Mouse (Mus musculus): ENCODE measurements around the gene Vmn1r7. TPM values are rescaled to one million over a fixed set of nuclear protein-coding genes. Genes with fewer than 3 reads are reported as not detected.
"Not testable (repeated sequence)": the region's sequence is repeated elsewhere in the genome, so short reads cannot be mapped to it uniquely, and the experiment has no call there.

The Vmn1r7 gene
- total RNA-seq (2017): not detected in 2 replicates

- not testable (repeated sequence) for ATAC-seq (ENCODE audit: extremely low read depth, insufficient number of reproducible peaks, low FRiP score, poor library complexity, severe bottlenecking)
These were observed at the start of gene Vmn1r7 for GRCm38 (mm10) chr6:57025224-57025623. Vmn1r7 (minus strand) TSS chr6:57025324.

- no peak for ATAC-seq (ENCODE audit: extremely low read depth, insufficient number of reproducible peaks, low FRiP score, poor library complexity, severe bottlenecking)
These were observed 41.4 kb upstream of the Vmn1r7 start, which contains the start of gene Vmn1r9 for GRCm38 (mm10) chr6:57066487-57066886. Vmn1r9 (plus strand) TSS chr6:57066787.

GRCm38 (mm10) chr6:57063730-57064129 lies 38.6 kb upstream of the Vmn1r7 start:
- no peak for ATAC-seq (ENCODE audit: extremely low read depth, insufficient number of reproducible peaks, low FRiP score, poor library complexity, severe bottlenecking)

GRCm38 (mm10) chr6:57034674-57035073 lies 9.6 kb upstream of the Vmn1r7 start:
- no peak for ATAC-seq (ENCODE audit: extremely low read depth, insufficient number of reproducible peaks, low FRiP score, poor library complexity, severe bottlenecking)

GRCm38 (mm10) chr6:57031984-57032383 lies 6.9 kb upstream of the Vmn1r7 start, which contains the start of gene Vmn1r8:
Vmn1r8 (plus strand) TSS chr6:57032284.
- no peak for ATAC-seq (ENCODE audit: extremely low read depth, insufficient number of reproducible peaks, low FRiP score, poor library complexity, severe bottlenecking)

GRCm38 (mm10) chr6:56996943-56997342 lies 28.2 kb downstream of the Vmn1r7 start, which contains the start of gene Vmn1r6:
Vmn1r6 (plus strand) TSS chr6:56997243.
- ATAC-seq (ENCODE audit: extremely low read depth, insufficient number of reproducible peaks, low FRiP score, poor library complexity, severe bottlenecking): no peak

Other genes with a start within 250 kb of the Vmn1r7 start
- gene Kbtbd2, start 227.5 kb downstream of the Vmn1r7 start, total RNA-seq (2017): 50.0 and 60.5 TPM in 2 replicates
- gene Fkbp9, start 193.3 kb downstream of the Vmn1r7 start, total RNA-seq (2017): 0.47 TPM in 1 of 2 replicates, not detected in the other
- gene Nt5c3, start 101.4 kb downstream of the Vmn1r7 start, total RNA-seq (2017): 42.7 and 45.7 TPM in 2 replicates
- 2.9 and 3.6 TPM in 2 replicates for gene Vmn1r4, start 101.3 kb downstream of the Vmn1r7 start, total RNA-seq (2017)
- gene Vmn1r5, start 55.1 kb downstream of the Vmn1r7 start, total RNA-seq (2017): not detected in 2 replicates
- not detected in 2 replicates for gene Vmn1r6, start 28.1 kb downstream of the Vmn1r7 start, total RNA-seq (2017)
- gene Vmn1r8, start 7.0 kb upstream of the Vmn1r7 start, total RNA-seq (2017): not detected in 2 replicates
- 0.58 TPM in 1 of 2 replicates, not detected in the other for gene Vmn1r9, start 41.5 kb upstream of the Vmn1r7 start, total RNA-seq (2017)
- not detected in 2 replicates for gene Vmn1r10, start 84.1 kb upstream of the Vmn1r7 start, total RNA-seq (2017)
- not detected in 2 replicates for gene Vmn1r11, start 108.1 kb upstream of the Vmn1r7 start, total RNA-seq (2017)
- not detected in 2 replicates for gene Vmn1r12, start 131.6 kb upstream of the Vmn1r7 start, total RNA-seq (2017)
- not detected in 2 replicates for gene Vmn1r13, start 178.0 kb upstream of the Vmn1r7 start, total RNA-seq (2017)
- gene Vmn1r14, start 206.4 kb upstream of the Vmn1r7 start, total RNA-seq (2017): not detected in 2 replicates
- gene Vmn1r15, start 232.6 kb upstream of the Vmn1r7 start, total RNA-seq (2017): not detected in 2 replicates

All from neutrophil, adult 5-6 weeks (primary cell).